Mouse (Mus musculus) stomach, postnatal 0 days (tissue): ENCODE data around the gene Pde4dip. TPM values are rescaled to one million over a fixed set of nuclear protein-coding genes. Genes with fewer than 3 reads are reported as not detected.

Experiments used
- ATAC-seq: fragments of 200-750 bp; cut with Nextera tagmentation; 2 replicates; pipeline ENCODE4 v1.8.0; 2017; ENCODE audit not compliant: low FRiP score, low TSS enrichment
- DNase-seq: peaks from one replicate; pipeline ENCODE4 v3.0.0-alpha.2; 2016; ENCODE audit warnings: low spot score
- H3K27ac ChIP-seq: fragments of 300-500 bp; sonication (generic); replicated peaks from 2 replicates; pipeline ENCODE4 v1.5.1; 2014; ENCODE audit warnings: mild to moderate bottlenecking, control low read depth
- H3K27me3 ChIP-seq: fragments of 300-500 bp; sonication (generic); 2 replicates; pipeline ENCODE4 v1.6.1; 2014; ENCODE audit warnings: low read length; ENCODE audit not compliant: control insufficient read depth, insufficient read depth
- H3K36me3 ChIP-seq: fragments of 300-500 bp; sonication (generic); 2 replicates; pipeline ENCODE4 v1.6.1; 2014; ENCODE audit warnings: low read length, mixed read lengths; ENCODE audit not compliant: control insufficient read depth, insufficient read depth
- H3K4me1 ChIP-seq: fragments of 300-500 bp; sonication (generic); replicated peaks from 2 replicates; pipeline ENCODE4 v1.6.1; 2014; ENCODE audit warnings: antibody characterized with exemption; ENCODE audit not compliant: control insufficient read depth, insufficient read depth
- H3K4me2 ChIP-seq: fragments of 300-500 bp; sonication (generic); replicated peaks from 2 replicates; pipeline ENCODE4 v1.6.1; 2014; ENCODE audit warnings: low read depth, mild to moderate bottlenecking, control low read depth, moderate library complexity
- H3K4me3 ChIP-seq: fragments of 300-500 bp; sonication (generic); 2 replicates; pipeline ENCODE4 v1.5.1; 2014; ENCODE audit warnings: low read depth, low read length, control low read depth
- H3K9ac ChIP-seq: fragments of 300-500 bp; sonication (generic); 2 replicates; pipeline ENCODE4 v1.6.1; 2014; ENCODE audit warnings: mild to moderate bottlenecking, low read length, control low read depth, mixed read lengths
- H3K9me3 ChIP-seq: fragments of 300-500 bp; sonication (generic); 2 replicates; pipeline ENCODE4 v1.6.1; 2016; ENCODE audit warnings: low read length; ENCODE audit not compliant: control insufficient read depth
- CTCF ChIP-seq: IDR thresholded peaks from 2 replicates; pipeline ENCODE4 v1.5.1; 2016; ENCODE audit warnings: antibody characterized with exemption, low read depth, mild to moderate bottlenecking, moderate library complexity
- EP300 ChIP-seq: optimal IDR thresholded peaks from 2 replicates; pipeline ENCODE3; 2016; ENCODE audit warnings: antibody characterized with exemption
- WGBS: fragments of 180-500 bp; shearing (Covaris S2); extraction: QIAGEN DNeasy Blood & Tissue Kit; methylation state at CpG from one replicate; pipeline ENCODE4 v1.1.7; 2014; 5-methylcytosine and 5-hydroxymethylcytosine counted together
- microRNA-seq: library from miRNA; unstranded; fragments of <30 nt; microRNA quantifications from one replicate; pipeline ENCODE4, GENCODE M21; 2016
- polyA plus RNA-seq: library from polyadenylated mRNA; unstranded; fragments of >200 nt; fragmentation: Nextera tagmentation; extraction: Ambion mirVana; gene quantifications from 2 replicates; pipeline ENCODE4 v1.2.1, GENCODE M21; 2015

The Pde4dip gene
- polyA plus RNA-seq, 1 experiment from 2014 or later, result 9.9 TPM

GRCm38 (mm10) chr3:97651604-97652003 lies 236.9 kb downstream of the Pde4dip start:
- TF ChIP-seq CTCF, result no peak
- no peak for TF ChIP-seq EP300
- no peak for DNase-seq
- WGBS, result 75% methylated on average over 10 of the region's 10 CpGs

GRCm38 (mm10) chr3:97649469-97649868 lies 239.0 kb downstream of the Pde4dip start:
- WGBS, result 54% methylated on average over 6 of the region's 6 CpGs
- H3K4me3 ChIP-seq, result no peak overlapping the region

More at GRCm38 (mm10) chr3:97651604-97652003, 236.9 kb downstream of the Pde4dip start:
- Histone ChIP-seq H3K4me1 (no peaks in the 10 kb centered on the region), H3K27me3 (no peaks in the 10 kb centered on the region), H3K36me3 (no peaks in the 10 kb centered on the region), H3K4me2 (no peak overlapping the region), H3K4me3 (no peak overlapping the region), H3K27ac (no peak overlapping the region), H3K9ac (no peak overlapping the region), H3K9me3 (no peaks in the 10 kb centered on the region)
- ATAC-seq, result no peak

GRCm38 (mm10) chr3:97649022-97649421 lies 239.5 kb downstream of the Pde4dip start:
- Histone ChIP-seq H3K27ac (no peak overlapping the region), H3K27me3 (no peaks in the 10 kb centered on the region), H3K4me2 (no peak overlapping the region), H3K9ac (no peak overlapping the region), H3K4me1 (no peaks in the 10 kb centered on the region), H3K9me3 (no peaks in the 10 kb centered on the region), H3K36me3 (no peaks in the 10 kb centered on the region), H3K4me3 (no peak overlapping the region)
- TF ChIP-seq EP300 (no peak), CTCF (no peak)
- WGBS, result 47% methylated on average over 3 of the region's 3 CpGs
- DNase-seq (no peak), ATAC-seq (no peak)

More at GRCm38 (mm10) chr3:97649469-97649868, 239.0 kb downstream of the Pde4dip start:
- ATAC-seq (no peak), DNase-seq (no peak)
- Histone ChIP-seq H3K36me3 (no peaks in the 10 kb centered on the region), H3K27ac (no peak overlapping the region), H3K27me3 (no peaks in the 10 kb centered on the region), H3K9ac (no peak overlapping the region), H3K9me3 (no peaks in the 10 kb centered on the region), H3K4me2 (no peak overlapping the region), H3K4me1 (no peaks in the 10 kb centered on the region)
- TF ChIP-seq EP300 (no peak), CTCF (no peak)

- Histone ChIP-seq H3K27ac (no peak overlapping the region), H3K4me1 (no peaks in the 10 kb centered on the region), H3K9me3 (no peaks in the 10 kb centered on the region), H3K4me3 (no peak overlapping the region), H3K36me3 (no peaks in the 10 kb centered on the region), H3K9ac (no peak overlapping the region), H3K4me2 (no peak overlapping the region), H3K27me3 (no peaks in the 10 kb centered on the region)
- DNase-seq (no peak), ATAC-seq (peak; percentile 26; the same call in 1 of the 2 replicates)
- WGBS, result 28% methylated on average over 1 of the region's 1 CpGs
- TF ChIP-seq CTCF (no peak), EP300 (no peak)
These were observed 240.0 kb downstream of the Pde4dip start for GRCm38 (mm10) chr3:97648518-97648917.

- no peaks in the 10 kb centered on the region for H3K4me1 ChIP-seq
- peak overlapping the region; percentile 40; the same call in 1 of the 2 replicates for H3K27ac ChIP-seq
- no peaks in the 10 kb centered on the region for H3K36me3 ChIP-seq
- ATAC-seq (peak; percentile 87), DNase-seq (peak; percentile 62)
- no peak overlapping the region for H3K4me2 ChIP-seq
- no peak for TF ChIP-seq CTCF
- TF ChIP-seq EP300, result no peak
- H3K9me3 ChIP-seq, result no peaks in the 10 kb centered on the region
- no peaks in the 10 kb centered on the region for H3K27me3 ChIP-seq
- no peak overlapping the region for H3K4me3 ChIP-seq
- 70% methylated on average over 9 of the region's 9 CpGs for WGBS
- no peak overlapping the region for H3K9ac ChIP-seq
These were observed 246.5 kb downstream of the Pde4dip start for GRCm38 (mm10) chr3:97642001-97642400.

- WGBS, result 88% methylated on average over 4 of the region's 4 CpGs
- ATAC-seq, result 0 out of 2 replicates have a peak, but pooled peaks have one; percentile 18
- no peaks in the 10 kb centered on the region for H3K4me1 ChIP-seq
These were observed 247.1 kb downstream of the Pde4dip start for GRCm38 (mm10) chr3:97641396-97641795.

More at GRCm38 (mm10) chr3:97641396-97641795, 247.1 kb downstream of the Pde4dip start:
- H3K27me3 ChIP-seq, result no peaks in the 10 kb centered on the region
- no peak overlapping the region for H3K4me2 ChIP-seq
- no peak overlapping the region for H3K9ac ChIP-seq
- no peak overlapping the region for H3K4me3 ChIP-seq
- DNase-seq, result no peak
- no peak for TF ChIP-seq CTCF
- no peak for TF ChIP-seq EP300
- H3K9me3 ChIP-seq, result no peaks in the 10 kb centered on the region
- no peaks in the 10 kb centered on the region for H3K36me3 ChIP-seq
- 0 out of 2 replicates have a peak overlapping the region, but pooled peaks have one; percentile 8 for H3K27ac ChIP-seq

Small RNA genes lying within 50 kb of the gene (microRNA-seq; reads per million reads assigned to microRNA genes)
- not detected for gene Mir7225

Other genes with a start within 250 kb of the Pde4dip start
- 4.8 and 5.6 TPM in 2 replicates for gene Prkab2, start 230.5 kb downstream of the Pde4dip start, polyA plus RNA-seq
- not detected in 2 replicates for gene Gm17651, start 214.0 kb downstream of the Pde4dip start, polyA plus RNA-seq
- 88.6 and 90.6 TPM in 2 replicates for gene Sec22b, start 12.5 kb upstream of the Pde4dip start, polyA plus RNA-seq
- gene Notch2, start 124.8 kb upstream of the Pde4dip start, polyA plus RNA-seq, result 10.6 TPM in 2 replicates